Mouse (Mus musculus) CH12F3 (cell line): Measurements from ENCODE around the gene Lyg2.

Experiments used
- in situ Hi-C: fragments of 300-500 bp; cut with MboI; formaldehyde crosslinking; loops from 2 replicates; pipeline ENCODE4 v1.14.3; 2020; ENCODE audit warnings: low sequenced_read_pairs

The Lyg2 gene

GRCm38 (mm10) chr1:37884451-37884850 is 31.8 kb downstream of the Lyg2 start:
- in situ Hi-C loops, result no loop called here

DNA sequence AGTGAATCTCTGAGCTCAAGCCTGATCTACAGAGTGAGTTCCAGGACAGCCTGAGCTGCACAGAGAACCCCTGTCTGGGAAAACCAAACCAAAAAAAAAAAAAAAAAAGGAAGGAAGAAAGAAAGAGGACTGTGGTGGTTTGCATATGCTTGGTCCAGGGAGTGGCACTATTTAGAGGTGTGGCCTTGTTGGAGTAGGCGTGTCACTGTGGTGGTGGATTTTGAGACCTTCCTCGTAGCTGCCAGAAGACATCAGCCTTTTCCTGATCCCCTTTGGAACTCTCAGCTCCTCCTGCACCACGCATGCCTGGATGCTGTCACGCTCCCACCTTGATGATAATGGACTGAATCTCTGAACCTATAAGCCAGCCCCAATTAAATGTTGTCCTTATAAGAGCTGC is 32.9 kb downstream of the Lyg2 start:
- in situ Hi-C loops, result no loop called here

DNA sequence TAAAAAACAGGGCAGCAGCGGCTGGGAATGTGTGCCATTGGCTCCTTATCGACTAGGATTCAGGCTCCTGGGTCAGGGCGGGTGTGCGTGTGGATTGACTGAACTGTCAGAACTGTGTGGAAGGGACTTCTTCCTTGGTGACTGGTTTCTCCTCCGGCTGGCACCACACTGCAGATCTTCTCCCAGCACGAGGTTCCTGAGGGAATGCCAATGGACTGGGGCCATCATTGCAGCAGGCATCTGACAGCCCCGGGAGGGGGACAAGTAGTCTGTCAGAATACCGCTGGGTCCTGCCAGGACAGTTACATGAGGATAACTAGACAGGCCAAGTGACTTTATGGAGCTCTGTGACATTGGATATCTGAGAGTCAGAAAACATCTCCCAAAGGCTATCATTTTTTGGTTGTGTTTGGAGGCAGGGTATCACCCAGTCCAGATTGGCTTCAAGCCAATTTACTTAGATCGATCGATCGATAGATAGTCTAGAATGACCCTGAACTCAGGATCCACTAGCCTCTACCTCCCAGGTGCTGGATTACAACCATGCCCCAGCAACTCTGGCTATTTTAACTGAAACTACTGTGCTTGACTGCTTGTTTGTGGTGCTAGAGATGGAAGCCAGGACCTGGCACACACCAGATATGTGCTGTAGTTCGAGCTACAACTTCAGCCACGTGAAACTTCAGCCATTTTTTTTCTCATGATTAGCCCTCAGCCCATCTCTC is 38.4 kb downstream of the Lyg2 start:
- in situ Hi-C loops, result no loop called here

GRCm38 (mm10) chr1:37873157-37873556 is 43.1 kb downstream of the Lyg2 start:
- in situ Hi-C loops, result loop anchor here (25.0 kb wide), 1 partner anchor 186 kb away; no protein-coding TSS in a partner anchor

- in situ Hi-C loops, result loop anchor here (25.0 kb wide), 1 partner anchor 185 kb away; no protein-coding TSS in a partner anchor
Measured at GRCm38 (mm10) chr1:37872131-37873067, 43.9 kb downstream of the Lyg2 start.

DNA sequence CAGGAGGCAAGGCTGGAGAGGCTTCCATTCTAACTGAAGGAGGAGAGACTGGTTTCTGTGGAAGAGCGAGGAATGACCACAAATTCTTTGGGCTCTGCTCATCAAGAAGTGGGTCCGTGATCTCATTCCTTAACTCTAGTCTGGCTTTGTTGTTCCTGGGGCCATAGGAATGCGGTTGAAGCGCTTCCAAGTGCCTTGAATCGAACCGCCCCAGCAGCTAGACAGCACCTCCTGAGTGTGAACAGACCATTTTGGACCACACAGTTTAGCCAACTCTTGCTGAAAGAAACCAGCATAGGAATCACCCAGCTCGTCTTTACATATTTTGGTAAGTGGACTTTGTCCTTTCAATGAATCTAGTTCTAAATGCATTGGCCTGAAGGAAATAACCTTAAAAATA is 44.6 kb downstream of the Lyg2 start, which contains the start of gene Lipt1:
Gene Lipt1 (plus strand): TSS at position 35 of the 400 bp plus-strand sequence.
- in situ Hi-C loops, result loop anchor here (25.0 kb wide), 1 partner anchor 184 kb away; no protein-coding TSS in a partner anchor

DNA sequence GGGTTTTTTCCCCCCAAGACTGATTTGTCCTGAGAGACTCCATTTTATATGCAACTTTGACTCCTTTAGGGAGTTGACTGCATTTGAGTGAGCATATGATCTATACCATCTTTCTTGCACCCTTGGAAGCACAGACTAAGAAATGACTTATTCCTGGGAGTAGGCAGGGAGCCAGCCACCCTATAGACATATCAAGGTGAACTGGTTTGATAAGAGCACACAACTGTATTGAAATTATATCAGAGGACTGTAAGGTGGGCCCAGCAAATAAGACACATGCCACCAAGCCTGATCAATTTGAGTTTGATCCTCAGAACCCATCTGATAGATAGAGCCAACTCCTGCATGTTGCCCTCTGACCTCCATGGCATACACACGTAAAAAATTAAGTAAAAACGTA is 46.9 kb downstream of the Lyg2 start:
- in situ Hi-C loops, result loop anchor here (25.0 kb wide), 1 partner anchor 182 kb away; no protein-coding TSS in a partner anchor

GRCm38 (mm10) chr1:37868640-37869039 is 47.7 kb downstream of the Lyg2 start:
- in situ Hi-C loops, result loop anchor here (25.0 kb wide), 1 partner anchor 181 kb away; no protein-coding TSS in a partner anchor

DNA sequence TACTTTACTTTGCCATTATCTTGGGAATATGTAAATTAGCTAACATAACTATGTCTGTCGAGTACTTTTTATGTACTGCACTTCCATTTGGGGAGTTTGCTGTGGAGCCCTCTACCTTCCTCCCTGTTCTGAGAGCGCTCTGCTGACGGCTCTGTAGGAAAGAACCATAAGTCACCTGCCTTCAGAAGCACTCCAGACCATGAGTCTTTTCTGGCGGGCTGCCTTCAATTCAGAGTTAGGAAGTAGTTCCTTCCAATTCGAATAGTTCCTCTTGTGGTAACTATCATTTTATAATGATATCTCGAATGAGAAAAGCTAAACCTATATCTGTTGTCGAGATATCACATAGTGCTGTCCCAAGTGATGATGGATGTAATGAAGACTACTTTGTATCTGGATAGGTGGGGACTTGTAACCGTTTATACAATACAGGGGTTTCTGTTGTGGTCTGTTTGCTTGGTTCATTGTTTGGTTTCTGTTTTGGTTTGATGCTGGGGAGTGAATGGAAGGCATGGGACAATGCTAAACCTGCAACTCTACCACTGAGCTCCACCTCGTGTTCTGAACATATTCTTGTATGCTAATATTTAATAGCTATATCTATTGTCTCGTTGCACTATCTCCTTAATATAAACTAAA is 48.5 kb downstream of the Lyg2 start:
- in situ Hi-C loops, result loop anchor here (25.0 kb wide), 1 partner anchor 181 kb away; no protein-coding TSS in a partner anchor

DNA sequence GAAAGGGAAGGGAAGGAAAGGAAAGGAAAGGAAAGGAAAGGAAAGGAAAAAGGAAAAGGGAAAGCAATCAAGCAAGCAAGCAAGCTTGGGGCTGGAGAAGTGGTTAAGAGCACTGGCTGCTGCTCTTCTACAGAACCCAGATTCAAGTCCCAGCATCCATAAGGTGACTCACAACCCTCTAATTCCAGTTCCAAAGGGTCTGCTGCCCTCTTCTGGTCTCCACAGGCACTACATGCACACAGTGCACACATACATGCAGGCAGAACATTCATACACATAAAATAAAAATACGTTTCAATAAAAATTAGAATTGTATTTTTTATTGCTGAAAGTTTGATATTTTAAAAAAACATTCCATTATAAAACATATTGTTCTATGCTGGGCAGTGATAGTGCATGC is 49.2 kb downstream of the Lyg2 start:
- in situ Hi-C loops, result loop anchor here (25.0 kb wide), 1 partner anchor 180 kb away; no protein-coding TSS in a partner anchor

DNA sequence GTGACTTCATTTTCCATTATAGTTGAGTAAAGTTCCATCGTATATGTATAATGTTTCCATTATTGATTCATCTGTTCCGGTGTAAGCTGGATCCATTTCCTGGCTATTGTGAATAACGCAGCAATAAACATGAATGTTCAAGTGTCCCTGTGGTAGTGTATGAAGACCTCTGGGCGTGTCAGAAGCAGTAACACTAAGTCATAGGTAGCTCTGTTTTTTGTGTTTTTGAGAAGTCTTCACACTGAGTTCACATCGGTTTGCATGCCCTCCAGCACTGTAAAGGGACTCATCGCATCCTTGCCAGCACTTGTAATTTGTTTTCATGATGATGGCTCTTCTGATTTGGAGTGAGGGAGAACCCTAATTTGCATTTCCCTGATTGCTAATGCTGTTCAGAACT is 50.0 kb downstream of the Lyg2 start, which contains the start of gene Tsga10:
Gene Tsga10 (minus strand): TSS at position 144 of the 400 bp plus-strand sequence.
- in situ Hi-C loops, result loop anchor here (25.0 kb wide), 1 partner anchor 179 kb away; no protein-coding TSS in a partner anchor

DNA sequence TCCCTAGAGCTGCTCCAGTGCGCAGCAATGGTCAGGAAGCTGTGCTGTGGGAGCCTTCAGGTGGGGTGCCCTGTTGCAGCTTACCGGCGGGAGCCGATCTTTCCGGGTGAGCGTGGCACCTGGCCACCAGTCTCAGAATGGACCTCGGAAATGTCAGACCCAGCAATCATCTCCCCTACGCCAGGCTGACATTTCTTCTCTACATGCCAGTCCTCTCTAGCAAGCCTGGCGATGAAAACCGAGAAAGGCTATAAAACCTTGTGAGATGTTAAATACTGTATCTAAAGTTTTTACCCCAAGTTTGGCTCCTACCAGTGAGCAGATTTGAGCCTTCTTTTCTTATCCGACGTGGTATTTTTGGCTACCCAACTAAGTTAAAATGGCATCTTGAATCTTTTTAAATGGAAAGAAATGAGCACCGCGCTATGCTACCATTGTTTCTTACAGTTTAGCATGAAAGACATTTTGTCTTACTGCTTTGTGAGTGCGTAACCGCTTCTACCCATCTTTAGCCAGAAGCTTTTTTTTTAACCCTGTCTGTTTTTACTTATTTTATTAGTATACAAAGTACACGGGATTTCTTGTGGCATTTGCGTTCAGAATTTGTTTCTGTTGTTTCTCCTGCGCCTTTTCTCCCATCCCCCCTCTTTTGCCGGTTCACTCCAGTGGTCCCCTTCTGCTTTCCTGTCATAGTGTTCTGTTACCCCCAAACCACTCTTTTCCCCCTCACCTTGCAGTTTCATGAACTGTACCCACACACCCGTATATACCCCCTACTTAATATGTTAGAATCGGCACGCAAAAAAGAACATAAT is 50.7 kb downstream of the Lyg2 start:
- in situ Hi-C loops, result loop anchor here (25.0 kb wide), 1 partner anchor 178 kb away; no protein-coding TSS in a partner anchor

GRCm38 (mm10) chr1:37864511-37865400 is 51.5 kb downstream of the Lyg2 start:
- in situ Hi-C loops, result loop anchor here (25.0 kb wide), 1 partner anchor 177 kb away; no protein-coding TSS in a partner anchor
